Mouse (Mus musculus) spleen, postnatal 36 days (tissue): ENCODE measurements around the gene Tomm20.
A peak's percentile ranks its signal among the peaks of the same experiment; 100 is the strongest.
"Not testable (repeated sequence)": the region's sequence is repeated elsewhere in the genome, so short reads cannot be mapped to it uniquely, and the experiment has no call there.

Experiments used
- DNase-seq, 2 experiments: peaks; one replicate each; pipeline ENCODE4 v3.0.0; 2022; ENCODE audit warnings: low spot score in 2 of 2, mixed read lengths in 1 of 2

Tomm20 gene

DNA sequence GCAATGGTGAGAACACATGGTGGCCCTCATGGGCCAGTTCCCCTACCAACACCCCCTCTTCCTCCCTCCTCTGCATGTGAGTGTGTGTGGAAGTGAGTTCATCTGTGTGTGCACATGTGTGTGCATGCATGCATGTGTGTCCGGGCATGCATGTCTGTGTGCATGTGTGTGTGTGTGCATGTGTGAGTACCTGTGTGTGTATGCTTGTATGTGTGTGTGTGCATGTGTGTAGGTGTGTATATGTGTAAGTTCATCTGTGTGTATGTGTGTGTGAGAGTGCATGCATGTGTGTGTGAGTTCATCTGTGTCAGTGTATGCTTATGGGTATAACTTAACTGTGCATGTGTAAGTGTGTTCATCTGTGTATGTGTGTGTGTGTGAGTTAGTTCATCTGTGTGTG is 27.3 kb downstream of the Tomm20 start:
- DNase-seq: no peak

DNA sequence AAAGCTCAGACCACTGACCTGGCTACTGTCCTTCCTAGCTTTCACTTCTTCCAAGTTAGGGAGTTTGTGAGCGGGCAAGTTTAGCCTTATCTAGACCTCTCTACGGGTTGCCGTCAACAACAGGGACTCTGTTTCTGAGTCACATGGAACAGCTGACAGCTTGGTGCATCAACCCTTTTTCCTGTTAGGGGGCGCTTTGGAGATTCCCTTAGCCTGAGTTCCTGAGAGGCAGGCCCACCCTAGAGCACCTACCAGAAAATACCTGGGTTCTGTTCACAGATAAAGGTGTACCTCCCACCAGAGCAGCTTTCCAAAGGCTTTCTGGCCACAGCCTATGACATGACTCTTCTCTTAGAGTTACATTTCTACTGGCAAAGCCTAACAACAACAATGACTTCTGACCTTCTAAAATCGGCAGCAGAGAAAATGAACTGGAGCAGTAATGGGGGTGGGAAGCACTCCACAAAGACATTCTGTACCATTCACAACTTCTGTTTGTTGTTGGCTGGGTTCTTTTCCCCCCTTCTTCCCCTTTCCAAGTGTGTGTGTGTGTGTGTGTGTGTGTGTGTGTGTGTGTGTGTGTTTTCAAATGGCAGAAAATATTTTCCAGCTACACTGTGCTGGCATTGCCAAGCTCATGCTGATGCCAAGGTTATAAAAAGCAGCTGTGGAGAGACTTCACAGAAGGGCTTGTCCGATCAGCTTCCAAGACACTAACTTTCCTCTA is 28.3 kb downstream of the Tomm20 start:
- no peak for DNase-seq

DNA sequence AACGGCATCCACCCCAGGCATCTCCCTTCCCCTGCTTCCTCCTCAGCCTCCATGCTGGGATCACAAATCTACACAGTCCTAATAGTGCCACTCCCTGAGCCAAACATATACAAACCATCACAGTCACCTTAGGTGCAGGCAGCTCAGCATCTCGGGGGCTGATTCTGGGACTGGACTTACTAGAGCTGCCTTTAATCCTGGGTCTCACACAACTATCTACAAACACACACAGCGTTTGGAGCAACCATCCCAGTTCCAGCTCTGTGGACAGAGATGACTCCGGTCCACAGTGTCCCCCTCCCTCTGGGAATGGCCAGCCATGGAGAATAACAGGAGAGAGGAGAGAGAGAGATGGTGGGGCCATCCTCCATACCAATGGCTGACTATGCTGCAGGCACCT is 29.0 kb downstream of the Tomm20 start:
- no peak for DNase-seq

DNA sequence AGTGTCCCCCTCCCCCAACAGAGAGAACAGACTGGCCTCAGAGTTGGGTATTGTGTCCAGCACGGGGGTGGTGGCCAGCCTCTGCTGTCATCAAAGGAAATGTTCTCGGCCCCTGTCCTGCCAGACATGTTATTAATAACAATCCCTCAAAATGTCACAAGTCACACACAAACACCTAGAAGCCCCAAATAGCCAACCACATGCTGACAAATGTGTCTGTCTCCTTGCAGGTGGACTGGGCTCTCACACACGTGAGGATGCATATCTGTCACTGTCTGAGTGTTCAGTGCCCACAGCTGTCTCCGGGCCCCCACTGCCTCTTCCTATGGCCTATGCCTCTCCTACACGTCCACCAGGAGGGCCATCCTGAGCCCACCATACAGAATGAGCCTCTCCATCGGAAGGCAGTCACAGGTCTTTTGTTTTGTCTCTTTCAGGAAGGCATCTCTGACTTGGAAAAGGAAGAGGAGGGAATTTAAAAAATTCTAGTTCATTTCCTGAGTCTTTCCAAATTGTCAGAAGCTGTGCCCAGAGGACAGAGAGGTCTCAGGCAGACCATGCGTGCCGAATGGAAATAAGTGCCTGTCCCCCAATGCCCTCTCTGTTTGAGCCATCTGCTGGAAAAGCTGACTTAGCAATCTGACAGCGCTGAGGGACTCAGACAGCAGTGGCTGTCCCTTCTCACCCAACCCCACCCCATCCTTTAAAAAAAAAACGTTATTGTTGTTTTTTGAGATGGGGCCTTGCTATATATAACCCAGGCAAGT is 30.9 kb downstream of the Tomm20 start:
- no peak for DNase-seq

DNA sequence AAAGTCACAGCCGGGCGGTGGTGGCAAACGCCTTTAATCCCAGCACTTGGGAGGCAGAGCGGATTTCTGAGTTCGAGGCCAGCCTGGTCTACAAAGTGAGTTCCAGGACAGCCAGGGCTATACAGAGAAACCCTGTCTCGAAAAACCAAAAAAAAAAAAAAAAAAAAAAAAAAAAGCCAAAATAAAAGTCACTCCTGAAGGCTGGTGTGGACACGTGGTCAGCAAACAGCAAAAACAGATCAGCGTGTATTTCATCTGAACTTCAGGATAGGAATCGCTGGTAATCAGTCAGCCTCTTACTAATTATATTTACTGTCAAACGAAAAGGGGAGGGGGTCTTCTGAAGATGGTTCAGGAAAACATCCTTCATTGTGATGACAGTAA is 31.5 kb downstream of the Tomm20 start:
- not testable (repeated sequence) for DNase-seq

DNA sequence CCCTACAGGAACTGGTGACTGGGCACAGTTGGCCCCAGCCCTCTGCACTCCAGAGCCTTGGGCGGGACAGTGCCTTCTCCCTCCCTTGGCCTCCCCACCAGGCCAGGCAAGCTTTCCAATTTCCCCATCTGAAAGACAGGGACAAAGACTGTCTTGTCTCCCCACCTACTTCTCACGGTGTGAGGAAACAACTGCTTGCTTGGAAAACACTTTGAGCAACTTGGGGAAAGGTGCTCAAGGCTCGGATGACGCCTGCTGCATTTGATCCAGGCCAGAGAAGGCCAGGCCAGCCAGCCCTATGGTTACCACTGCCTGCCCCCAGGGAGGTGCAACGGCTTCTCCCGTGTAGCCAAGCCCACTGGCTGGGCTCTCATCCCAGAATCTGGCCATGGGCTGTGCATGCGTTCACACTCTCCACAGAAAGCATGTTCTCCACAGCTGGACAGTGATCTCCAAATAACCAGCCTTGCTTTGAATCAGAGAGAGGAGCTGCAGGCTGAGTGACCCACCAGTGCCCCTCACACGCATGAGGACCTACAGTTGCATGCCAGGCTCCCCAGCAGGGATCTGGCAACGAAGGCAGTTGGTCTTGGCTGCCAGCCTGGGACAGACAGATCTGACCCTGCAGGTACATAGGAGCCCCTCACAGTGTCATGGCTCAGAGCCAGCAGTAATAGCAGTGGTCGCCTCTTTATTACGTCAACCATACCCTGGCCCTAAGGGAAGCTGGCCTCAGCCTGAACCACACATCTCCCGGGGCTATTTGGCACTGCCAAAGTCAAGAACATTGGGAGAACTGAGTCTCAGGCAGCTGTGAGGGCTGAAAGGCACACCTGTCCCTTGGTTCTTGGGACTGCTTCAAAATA is 32.2 kb downstream of the Tomm20 start:
- no peak for DNase-seq

DNA sequence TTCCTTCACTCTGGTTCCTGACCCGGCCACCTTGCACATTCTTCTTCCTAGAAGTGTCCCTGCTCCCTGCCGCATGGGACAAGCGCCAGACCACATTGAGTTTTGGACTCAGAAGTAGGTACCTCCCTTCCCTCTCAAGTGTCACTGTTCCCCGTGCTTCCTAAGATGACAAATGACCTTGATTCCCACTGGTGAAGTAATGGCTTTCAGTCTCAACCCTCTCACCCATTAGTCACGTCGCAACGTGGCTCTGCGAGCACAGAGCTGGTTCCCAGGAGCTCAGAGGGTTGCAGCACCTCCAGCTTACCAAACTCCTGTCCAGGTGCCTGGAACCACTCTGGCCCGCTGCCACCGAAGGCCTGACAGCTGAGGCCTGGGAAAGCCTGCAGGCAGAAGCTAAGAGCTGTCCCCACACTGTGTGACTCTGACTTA is 36.3 kb downstream of the Tomm20 start:
- DNase-seq: no peak

DNA sequence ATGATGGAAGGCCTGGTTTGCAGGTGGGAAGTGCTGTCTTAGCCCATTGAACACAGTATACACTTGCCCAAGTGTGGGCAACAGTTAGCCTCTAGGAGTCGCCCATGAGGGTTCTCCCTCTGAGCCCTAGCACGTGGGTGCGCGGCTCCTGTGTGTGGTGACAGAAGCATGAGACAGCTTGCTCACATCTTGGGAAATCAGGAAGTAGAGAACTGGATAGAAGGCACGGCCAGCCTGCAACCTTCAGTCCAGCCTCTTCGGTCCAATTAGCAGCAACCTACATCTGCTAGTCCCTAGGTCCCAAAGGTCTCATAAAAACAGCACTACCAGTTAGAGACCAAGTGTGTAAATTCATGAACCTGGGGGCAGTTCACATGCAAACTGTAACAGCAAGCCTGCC is 36.8 kb downstream of the Tomm20 start:
- DNase-seq: peak; percentile 17 to 28

DNA sequence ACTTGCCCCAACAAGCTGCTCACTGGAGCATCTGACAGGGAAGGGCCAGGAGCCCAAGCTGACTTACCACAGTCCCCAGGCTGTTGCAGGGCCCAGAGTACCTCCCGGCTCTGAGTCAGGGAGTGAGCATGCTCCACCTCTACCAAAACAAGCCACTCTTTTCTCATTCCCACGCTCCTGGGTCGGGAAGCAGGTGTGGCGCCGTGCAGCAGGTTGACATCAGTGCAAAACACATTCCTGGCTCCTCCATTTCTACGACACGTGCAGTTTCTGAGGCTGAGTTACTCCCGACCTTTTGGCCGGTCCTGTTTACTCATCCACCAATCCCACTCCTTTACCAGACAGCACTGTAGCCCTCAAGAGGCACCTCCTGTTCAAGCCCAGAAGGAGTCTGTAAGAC is 37.7 kb downstream of the Tomm20 start:
- DNase-seq: no peak

DNA sequence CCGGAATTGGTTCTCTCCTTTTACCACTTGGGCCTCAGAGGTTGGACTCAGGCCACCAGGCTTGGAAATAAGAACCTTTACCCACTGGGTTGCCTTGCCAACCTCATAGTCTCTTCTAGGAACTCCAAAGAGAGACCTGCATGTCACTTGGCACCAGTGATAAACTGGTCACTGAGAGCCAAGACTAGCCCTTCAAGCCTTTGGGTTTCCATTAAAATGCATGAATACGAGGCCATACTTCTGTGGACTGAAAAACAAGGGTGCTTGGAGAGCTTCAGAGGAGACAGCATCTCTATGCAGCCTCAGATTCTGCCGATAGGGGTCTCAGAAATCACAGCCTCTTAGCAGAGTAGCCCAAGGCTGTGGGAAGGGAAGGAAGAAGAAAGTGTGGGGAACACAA is 38.3 kb downstream of the Tomm20 start:
- DNase-seq: no peak

DNA sequence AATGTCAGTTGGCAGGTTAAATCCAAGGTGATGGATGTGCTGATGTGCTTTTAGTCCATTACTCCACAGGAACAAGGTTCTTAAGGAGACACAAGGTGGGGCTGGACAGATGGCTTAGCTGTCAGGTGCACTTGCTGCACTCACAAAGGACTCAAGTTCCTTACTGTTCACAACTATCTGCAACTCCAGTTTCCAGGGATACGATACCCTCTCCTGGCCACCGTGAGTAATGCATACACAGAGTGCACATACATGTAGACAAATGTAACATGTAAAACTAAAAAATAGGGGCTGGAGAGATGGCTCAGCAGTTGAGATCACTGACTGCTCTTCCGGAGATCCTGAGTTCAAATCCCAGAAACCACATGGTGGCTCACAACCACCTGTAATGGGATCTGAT is 40.3 kb downstream of the Tomm20 start:
- no peak for DNase-seq

DNA sequence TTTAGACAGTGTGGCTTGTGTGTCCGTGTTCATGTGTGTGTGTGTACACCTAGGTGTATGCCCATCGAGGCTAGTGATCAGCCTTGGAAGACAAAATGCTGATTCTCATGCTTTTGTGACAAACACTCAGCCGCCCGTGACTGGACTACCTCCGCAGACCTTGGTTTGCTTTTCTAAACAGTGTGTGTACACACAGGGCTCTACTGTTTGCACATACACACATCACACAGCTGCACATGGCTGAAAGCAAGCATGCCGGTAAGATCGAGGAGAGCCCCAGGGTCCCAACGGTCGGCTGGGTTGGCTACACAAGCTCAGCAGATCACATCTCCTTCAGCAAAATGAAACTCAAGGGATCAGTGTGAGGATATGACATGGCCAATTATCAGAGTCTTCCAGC is 41.7 kb downstream of the Tomm20 start:
- no peak for DNase-seq

DNA sequence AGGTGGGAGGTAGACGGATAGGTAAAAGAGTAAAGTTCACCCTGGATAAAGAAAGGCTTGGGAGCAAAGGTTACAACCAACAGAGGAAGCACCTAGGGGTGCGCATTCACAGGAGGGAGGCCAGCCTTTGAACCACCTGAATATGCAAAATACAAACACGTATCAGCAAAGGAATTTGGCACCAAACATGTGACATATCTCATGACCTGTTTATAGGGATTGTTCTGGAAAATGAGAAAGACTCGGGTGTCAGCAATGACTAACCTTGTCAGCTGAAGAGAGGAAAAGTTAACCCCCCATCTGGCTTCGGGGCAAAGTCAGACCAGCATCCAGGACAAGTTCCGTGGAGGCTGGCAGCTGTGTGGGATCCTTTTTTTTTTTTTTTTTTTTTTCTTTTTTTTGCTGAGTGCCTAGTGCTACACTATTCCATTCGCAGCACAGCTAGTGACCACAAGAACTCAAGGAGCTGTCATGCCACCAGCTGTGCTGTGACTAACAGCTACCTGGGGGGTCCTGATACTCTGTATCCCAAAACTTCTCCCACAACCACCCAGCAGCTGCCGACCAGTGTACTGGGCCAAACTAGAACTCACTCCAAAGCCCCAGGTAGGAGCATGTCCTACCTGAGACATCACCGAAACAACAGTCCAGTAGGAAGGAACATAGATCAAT is 42.3 kb downstream of the Tomm20 start:
- DNase-seq: no peak

DNA sequence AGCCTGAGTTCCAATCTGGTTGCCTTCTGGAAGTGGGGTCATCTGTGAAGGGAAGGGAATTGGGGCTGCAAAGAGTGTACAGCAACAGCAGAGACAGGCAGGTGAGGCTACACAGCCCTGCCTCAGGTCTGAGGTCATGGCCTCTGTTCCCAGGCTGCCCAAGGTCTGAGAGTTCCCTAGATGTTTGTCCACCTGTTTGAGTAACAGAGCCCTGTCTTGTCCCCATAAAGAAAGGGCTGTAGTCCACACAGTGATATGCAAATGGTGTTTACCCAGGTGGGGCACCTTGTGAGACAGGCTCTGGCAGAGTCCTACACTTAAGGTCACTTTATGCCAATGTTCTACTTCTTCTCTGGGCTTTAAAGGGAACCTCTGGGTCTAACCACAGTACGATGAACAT is 44.0 kb downstream of the Tomm20 start:
- no peak for DNase-seq

DNA sequence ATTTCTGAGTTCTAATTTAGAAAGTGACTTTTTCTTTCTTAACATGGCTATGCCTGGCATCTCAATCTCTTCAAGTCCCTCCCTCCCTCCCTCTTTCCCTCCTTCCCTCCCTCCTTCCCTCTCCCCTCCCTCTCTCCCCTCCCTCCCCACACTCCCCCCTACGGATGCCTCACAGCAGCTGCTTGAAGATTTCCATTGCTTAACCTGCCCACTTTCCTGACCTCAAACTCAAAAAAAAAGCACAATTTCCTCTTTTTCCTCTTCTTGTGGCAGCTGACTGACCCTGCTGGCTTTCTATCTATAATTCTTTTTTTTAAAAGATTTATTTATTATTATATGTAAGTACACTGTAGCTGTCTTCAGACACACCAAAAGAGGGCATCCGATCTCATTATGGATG is 44.6 kb downstream of the Tomm20 start:
- DNase-seq: no peak

DNA sequence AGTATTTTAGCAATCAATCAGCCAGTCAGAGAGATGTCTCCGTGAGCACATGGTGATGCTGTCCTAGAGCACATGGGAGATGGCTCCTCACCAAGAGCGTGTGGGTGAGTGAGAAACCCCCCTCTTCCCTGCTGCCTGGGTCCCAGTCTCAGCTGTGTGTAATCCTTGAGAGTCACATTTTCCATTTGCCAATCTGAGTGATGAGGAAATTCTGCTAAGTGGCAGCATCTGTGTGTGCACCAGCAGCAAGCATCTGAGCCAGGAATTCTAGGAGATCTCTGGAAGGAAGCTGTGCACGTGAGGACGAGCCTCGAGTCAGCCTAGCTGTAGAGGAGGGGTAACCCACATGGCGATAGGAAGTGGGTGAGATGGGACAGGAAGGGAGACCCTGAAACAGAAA is 50.5 kb downstream of the Tomm20 start:
- no peak for DNase-seq

DNA sequence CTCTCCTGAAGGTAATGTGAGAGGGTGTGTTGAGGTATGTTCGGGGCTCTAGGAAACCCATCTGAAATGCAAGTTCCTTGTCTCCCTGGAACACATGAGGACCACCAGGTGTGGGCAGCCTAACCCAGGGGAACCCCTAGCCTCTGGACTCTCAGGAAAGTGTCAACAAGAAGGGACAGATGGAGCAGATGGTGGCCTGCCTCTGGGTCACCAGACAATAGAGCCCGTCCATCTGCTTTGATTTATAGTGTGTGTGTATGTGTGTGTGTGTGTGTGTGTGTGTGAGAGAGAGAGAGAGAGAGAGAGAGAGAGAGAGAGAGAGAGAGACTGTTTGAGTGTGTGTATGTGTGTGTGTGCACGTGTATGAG is 58.0 kb downstream of the Tomm20 start:
- no peak for DNase-seq

DNA sequence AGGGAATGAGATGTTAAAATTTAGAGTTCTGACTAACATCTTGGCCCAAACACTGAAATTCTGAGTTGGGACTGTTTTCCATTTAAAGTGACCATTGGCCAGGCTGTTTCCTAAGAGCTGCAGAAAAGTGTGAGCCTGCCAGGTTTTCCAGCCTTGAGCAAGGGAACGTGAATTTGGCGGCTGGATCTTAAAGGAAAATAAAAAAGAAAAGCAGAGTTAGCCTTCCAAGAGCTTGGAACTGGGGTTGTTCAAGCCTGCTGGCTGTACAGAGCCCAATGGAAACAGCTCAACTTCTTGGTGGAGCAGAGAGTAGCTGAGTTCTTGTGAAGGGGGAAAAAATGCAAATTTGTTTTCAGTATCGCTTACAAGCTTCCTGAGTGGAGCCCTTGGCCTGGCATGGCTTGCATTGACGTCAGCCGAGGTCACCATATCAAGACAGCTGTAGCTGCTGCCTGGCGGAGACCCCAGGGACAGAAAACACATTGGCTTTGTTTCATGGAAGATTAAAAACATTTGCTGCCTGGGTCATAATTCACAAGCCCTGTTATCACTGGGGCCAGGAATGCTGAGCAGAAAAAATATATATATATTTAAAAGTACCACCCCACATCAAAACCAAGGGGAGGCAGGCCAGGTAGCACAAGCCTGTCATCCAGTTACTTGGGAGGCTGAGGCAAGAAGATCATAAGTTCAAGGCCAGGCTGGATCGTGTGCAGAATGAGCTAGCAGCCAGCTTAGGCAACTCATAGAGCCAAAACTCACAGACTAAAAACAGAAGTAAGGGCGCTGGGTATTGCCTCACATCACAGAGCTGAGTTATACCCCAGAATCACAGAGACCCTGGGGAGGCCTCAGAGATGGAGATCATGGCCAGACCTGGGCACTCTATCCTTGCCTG is 58.7 kb downstream of the Tomm20 start:
- peak in 1 of 2 experiments; percentile 17 for DNase-seq

DNA sequence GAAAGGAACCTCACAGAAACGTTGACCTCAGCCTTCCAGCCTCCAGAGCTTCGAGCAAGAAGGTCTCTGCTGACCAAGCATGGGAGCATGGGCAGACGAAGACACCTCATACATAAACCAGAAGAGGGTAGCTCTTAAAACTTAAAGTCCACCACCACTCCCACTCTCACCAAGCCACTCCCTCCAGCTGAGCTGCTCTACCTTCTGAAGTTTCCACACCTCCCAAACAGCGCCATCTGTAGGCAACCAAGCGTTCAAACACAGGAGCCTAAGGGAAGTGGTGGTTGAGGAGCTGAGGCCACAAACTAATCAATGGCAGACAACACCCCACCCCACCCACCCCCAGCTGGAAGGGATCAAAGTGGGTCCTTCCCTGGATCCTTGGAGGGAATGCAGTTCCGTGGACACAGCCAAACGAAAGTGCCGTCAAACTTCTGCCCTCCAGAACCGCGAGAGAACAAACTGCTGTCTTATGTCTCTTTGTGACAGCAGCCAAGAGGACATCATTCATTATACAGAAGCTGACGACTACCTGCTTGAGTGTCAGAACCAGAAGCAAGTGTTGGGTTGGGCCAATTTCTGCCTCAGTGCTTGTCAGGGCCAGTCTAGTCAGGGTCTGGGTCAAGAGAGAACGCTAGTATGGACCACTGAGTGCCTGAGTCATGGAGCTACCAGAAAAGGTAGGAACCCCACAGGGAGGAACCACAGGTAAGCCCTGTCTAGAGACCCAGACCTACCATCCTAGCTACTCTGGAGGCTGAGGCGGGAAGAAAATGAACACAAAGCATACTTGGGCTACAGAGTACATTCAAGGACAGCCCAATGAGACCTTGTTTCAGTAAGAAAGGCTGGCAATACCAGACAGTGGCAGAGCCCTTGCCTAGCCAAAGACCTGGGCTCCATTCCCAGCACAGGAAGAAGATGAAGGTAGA is 59.8 kb downstream of the Tomm20 start:
- DNase-seq: peak; percentile 43 to 50
